Mouse (Mus musculus) adrenal gland, postnatal 10 days (tissue): ENCODE results near the gene Cd36. TPM values are rescaled to one million over a fixed set of nuclear protein-coding genes. Genes with fewer than 3 reads are reported as not detected.
A peak's percentile ranks its signal among the peaks of the same experiment; 100 is the strongest.
"Not testable (repeated sequence)": the region's sequence is repeated elsewhere in the genome, so short reads cannot be mapped to it uniquely, and the experiment has no call there.

Experiments
- DNase-seq: peaks from one replicate; pipeline ENCODE4 v3.0.0; 2021; ENCODE audit warnings: mixed read lengths
- long read RNA-seq, 2 experiments: library from polyadenylated mRNA; stranded (forward); transcript quantifications; one replicate each; pipeline ENCODE4 v2.0.0; 2021
- total RNA-seq, 2 experiments: library from RNA; stranded (reverse); gene quantifications; 2 replicates each; pipeline ENCODE4 v1.2.3; 2021

Cd36 gene
- 1,000 to 10,000 TPM; 1,078 to 1,144 TPM for total RNA-seq
- long read RNA-seq, experiment 1, transcript Cd36-206 (15 exons, 2,564 nt), result minor isoform, 15 of 490 reads
- long read RNA-seq, experiment 1, transcript Cd36-202 (16 exons, 2,708 nt), result minor isoform, 13 of 490 reads
- long read RNA-seq, experiment 1, transcript Cd36-201 (15 exons, 3,016 nt), result major isoform, 139 of 490 reads
- long read RNA-seq, experiment 1, transcript Cd36-204 (15 exons, 3,399 nt), result minor isoform, 83 of 490 reads
- long read RNA-seq, experiment 1, partial matches to known transcripts, result 133 of 490 reads
- long read RNA-seq, experiment 1, other reads (novel, unspliced or antisense), result 107 of 490 reads
- long read RNA-seq, experiment 2, transcript Cd36-204 (15 exons, 3,399 nt), result minor isoform, 24 of 339 reads
- long read RNA-seq, experiment 2, transcript Cd36-201 (15 exons, 3,016 nt), result major isoform, 39 of 339 reads
- long read RNA-seq, experiment 2, partial matches to known transcripts, result 216 of 339 reads
- long read RNA-seq, experiment 2, other reads (novel, unspliced or antisense), result 54 of 339 reads

DNA sequence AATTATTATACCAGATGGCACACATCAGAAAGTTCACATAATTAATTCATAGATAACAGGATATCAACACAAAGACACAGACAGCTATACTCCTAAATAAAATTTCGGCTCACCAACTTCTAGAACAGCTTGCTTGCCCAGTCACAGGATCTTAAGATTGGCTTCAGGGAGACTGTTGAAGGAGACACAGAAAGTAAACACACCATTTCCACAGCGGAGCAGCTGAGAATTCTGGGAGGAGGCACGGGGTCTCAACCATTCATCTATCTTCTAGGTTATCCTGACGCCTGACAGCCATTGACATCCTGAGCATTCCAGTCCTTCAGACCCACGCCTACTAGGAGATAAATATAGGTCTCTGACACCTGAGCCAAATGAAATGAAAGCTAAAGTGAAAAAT is at the start of gene Cd36:
Cd36 (minus strand) TSS at position 204 of the 400 bp plus-strand sequence.
- DNase-seq, result no peak

DNA sequence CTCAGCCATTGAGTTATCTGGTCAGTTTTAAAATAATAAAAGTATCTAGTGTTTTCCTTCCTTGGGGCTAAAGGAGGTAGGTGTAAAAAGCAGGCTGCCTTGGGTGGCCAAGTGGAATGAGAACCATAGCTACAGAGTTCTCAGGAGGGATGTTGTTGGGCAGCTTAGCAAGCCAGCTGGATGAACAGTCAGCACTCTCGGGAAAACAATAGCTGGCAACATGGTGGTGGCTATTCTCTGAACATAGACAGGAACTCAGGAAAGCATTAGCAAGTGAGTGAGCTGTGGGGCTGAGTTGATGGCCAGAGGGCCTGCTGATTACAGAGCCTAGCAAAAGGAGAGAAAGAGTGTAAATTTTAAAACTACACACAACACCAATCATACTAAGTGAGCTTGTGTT is 45.9 kb upstream of the Cd36 start:
- no peak for DNase-seq

DNA sequence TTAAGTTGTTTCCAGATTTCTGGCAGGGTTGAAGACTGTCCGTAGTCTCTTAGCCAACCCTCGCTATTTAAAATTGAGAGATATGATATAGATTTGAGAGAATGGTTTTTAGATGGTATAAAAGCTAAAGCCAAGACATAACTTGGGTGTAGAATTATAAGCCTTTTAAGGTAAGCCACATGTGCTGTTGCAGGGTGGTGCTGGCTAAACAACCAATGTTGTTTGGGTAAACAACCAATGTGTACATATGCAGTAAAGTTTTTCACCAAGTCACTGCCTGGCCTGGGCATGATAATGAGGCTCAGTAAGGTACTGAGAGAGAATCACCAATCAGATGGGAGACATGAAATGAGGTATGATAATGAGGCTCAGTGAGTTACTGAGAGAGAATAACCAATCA is 43.0 kb upstream of the Cd36 start:
- not testable (repeated sequence) for DNase-seq

DNA sequence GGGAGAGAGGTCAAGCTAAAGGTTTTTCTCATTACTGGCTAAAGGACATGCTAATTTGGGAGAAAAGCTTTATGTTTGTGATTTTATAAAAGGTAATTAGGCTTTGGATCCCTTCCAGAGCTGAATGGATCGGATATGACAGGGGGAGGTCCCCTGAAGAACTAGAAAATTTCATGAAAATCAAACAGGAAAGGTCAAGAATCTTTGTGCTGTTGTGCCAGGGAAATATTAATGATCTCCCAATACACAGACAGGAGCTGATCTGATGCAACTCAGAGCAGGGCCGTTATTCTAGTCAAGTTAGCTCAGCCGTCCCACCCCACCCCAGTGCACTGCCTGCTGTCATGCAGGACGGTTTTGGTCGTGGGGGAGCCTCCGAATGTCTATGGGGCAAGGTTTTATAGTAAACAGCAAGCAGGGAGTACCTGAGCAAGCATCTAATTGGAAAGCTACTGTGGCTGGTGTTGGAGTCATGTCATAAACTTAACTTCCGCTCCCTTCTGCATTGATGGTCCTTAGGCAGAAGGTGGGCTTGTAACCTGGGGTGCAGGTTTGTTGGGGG is 40.5 kb upstream of the Cd36 start:
- no peak for DNase-seq

DNA sequence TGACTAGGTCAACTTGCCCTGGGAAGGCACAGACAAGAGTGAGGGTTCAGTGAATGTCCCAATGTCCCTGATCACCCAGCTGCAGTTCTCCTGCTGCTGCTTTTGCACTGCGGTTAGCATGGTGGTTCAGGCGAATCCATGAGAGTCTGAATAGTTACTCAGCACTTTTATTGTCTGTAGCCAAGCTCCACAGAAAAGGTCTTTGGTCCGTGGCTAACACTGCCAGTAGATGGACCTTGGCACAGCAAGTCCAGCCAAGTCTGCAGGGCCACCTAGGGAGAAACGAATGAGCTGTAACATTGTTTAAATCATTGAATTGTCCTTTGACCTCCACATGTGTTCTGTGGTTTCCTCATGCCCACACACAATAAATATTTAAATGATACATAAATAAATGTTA is 39.9 kb upstream of the Cd36 start:
- no peak for DNase-seq

DNA sequence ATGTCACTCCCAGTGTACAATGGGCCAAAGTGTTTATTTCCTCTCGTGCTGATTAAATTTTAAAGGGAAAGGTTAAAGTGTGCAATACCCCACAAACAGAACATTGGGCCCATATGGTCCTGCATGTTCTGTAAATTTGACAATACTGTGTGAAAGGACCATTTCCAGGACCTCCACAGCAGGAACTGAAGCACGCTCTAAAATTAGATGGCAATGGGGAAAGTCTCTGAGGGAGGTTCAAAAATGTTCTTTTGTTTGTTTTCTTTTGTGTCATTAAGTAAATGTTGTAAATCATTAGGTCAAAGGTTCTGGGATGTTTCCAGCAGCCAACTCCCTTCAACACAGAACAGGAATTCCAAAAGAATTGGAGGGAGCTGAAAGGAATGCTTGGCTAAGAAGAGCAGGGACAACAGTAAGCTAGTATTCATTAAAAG is 35.5 kb upstream of the Cd36 start:
- DNase-seq, result no peak

DNA sequence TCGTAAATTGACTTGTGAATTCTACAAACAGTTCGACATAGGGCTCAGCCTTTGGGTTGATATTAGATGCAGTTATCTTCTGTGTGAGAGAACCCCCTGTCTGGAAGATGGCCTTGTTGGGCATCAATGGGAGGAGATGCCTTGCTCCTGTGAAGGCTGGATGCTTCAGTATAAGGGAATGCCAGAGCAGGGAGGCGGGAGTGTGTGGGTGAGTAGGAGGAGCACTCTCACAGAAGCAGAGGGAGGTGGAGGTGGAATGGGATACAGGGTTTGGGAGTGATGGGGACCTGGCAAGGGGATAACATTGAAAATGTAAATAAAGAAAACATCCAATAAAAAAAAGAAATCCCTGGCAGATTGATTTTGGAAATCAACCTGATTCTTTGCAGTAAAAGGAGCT is 35.0 kb upstream of the Cd36 start:
- no peak for DNase-seq

DNA sequence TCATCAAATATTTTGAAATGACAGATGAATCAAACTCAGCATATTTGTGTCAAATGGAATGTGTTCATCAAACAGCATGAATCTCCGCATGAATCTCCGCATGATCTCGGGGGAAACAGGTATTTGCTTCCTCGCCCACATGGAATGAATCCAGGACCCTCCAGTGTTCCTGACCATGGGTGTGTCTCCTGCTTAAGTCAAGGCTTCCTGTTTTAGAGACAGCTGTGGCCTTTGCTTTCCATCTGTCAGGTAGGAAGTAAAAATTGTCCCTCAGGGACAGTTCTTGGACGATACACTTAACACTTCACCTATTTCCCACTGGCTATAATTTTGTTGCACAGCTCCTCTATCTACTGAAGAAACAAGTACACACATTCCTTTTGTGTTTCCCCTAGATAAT is 30.4 kb upstream of the Cd36 start:
- DNase-seq, result peak; percentile 28

DNA sequence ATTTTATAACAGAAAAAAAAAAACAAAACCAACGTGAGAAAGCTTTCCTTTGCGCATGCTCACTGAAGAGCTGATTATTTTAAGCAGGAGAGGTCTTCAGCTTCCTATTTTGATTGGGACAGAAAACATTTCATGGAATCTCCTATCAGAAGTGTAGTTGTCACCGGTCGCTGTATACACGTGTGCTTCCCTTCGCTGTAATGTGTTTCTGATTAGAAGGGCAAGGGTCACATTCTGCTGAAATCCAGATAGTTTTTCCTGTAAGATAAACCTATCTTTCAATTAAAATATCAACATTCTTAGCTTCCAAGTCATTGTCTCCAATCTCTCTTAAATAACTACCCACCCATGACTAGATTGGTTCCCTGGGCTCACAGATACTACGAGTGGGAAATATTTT is 16.2 kb upstream of the Cd36 start:
- DNase-seq, result no peak

DNA sequence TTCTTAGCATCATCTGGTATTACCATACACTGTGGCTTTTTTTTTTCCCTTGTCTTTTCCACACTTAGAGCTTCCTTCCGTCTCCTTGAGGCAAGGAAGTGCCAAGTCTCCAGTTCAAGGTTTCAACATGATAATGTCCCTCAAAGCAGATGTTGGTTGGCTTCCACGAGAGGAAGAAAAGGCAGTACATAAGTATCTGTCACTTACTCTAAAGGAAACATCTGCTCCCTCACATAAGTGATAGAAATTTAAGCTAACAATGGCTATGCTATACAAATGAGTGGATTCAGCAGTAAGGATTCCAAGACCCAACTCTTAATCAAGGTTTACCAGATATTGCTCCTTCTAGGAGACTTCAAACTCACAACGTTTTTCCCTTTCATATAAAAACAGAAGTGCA is 10.3 kb upstream of the Cd36 start:
- no peak for DNase-seq

DNA sequence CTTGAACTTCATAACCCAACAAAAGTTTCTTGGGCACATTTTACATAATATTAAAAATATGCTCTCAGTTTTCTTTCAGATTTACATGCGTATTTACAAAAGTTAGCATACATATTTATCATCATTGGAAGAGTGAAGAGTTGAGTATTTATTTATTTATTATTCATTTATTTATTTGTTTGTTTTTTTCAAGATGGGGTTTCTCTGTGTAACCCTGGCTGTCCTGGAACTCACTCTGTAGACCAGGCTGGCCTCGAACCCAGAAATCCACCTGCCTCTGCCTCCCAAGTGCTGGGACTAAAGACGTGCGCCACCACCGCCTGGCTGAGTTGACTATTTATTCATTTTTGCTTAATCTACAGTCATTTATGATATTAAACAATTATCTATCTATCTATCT is 9.0 kb upstream of the Cd36 start:
- DNase-seq, result not testable (repeated sequence)

DNA sequence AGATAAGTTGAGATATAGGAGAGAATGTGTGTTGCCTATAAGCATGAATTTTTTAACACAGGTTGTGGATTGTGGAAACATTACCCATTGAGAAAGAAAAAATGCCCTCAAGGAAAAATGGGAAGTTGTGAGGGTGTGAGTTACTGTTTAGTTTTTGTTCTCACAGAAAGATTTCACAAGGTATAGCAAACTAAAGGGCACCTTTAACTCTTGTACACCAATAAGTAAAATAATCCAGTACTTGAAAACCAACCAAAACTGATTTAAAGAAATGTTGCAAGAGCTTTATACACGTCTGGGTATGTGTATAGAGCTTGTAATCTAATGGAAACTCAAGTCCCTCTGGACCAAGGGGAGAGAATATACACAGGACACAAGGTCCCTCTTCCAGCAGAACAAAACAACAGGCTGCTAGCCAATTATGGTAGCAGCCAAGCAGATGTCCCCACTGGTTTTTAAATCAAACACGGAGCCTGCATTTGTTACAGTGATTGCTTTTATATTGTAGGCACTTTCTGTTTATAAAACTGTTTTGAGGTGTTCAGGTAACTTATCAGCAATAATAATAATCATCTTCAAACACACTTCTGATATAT is 5.1 kb upstream of the Cd36 start:
- DNase-seq, result no peak

DNA sequence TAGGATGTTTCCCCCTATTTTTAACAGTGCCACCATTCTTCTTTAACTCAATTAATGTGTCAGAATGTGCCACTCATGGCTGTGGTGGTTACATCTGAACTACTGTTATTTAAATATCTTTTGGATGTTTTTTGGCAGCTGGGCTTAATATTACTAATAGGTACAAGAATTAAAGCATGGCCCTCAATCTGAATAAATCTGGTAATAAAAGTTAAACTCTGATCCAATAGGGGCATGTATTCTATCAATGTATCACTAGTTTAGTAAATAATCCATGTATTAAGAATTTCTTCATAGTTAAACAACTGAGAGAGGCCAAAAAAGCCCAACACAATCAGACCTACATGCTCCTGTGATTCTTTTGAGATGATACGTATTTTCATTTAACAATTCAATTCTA is 690 bp upstream of the Cd36 start:
- no peak for DNase-seq

DNA sequence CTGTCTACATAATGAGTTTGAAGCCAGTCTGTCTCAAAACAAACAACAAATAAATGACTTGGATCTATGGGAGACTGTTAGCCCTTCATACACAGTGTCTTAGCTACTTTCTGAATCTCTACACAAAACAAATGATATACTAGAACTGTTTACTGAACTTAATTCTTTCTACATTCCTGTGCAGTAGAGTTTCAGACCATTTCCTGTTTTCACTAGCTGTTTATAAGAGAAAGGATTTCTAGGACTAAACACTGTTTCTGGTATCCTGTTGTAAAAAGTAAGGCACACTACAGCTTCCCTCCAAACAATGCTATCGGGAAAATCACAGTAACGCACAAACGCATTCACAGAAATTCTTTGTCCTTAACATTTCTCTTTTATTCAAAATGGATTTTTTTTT is 2.2 kb downstream of the Cd36 start:
- no peak for DNase-seq

DNA sequence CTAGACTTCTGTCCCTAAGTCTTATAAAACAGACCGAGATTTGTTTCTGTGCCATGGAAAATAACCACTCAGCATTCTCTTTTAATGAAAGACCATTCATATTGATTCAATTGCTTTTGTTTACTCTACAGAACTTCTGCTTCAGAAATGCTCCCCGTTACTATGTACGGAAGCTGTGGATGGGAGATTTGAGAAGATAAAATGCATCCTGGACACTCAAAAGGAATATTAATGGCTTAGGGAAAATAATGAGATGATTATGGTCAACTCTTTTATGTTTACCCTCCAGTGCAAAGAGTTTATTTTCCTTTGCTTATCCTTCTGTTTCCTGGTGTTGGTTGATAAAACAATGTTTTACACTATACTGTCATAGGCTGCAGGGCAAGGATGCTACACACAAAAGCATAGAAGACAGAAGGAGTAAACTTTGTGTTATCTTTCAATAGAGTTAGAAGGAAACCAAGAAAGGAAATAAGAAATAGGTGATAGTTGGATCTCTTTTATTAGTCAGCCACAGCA is 5.2 kb downstream of the Cd36 start:
- DNase-seq, result no peak

DNA sequence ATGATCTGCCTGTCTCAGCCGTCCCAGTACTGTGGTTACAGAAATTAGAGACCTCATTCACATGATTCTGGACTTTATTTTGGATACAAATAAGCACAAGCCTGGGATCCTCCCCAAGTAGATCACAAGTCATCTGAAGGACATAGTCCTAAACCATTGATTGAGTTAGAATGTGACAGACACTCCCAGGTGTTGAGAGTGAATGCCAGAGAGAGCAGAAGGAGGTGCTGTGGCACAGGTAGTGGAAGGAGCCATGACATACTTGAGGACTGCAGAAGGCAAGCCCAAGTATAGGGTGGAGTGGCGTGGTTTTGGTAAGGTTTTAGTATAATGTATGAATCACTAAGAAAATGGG is 7.1 kb downstream of the Cd36 start:
- no peak for DNase-seq

DNA sequence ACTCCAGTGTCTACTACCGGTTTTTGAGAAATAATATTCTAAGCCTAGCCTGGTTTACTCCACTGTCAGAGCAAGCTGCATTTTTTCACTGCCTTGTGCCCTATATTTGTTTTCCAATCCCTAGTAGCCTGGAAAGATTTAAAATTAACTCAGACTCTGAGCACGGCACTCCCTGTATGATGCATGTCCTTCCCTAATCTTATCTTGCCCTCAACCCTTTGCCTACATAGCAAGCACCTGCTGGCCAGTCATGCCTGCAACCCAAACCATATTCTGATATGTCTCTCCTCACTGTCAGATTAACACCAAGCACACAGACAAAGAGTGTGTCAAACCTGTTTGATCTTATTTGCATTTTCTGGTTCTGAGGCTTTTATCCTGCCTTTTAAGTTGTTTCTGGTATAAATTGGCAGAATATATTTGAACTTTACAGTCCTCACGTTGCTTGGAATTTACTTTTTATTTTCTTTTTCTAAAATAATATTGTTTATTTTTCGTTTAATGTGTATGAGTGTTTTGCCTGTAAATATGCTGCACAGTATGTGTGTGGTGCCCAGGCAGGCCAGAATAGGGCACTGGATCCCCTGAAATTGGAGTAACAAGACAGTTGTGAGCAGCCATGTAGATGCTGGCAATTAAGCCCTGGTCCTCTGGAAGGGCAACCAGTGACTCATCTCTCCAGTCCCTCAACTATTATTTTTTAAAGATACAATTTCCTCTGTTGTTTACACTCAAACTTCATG is 7.6 kb downstream of the Cd36 start:
- DNase-seq, result no peak

DNA sequence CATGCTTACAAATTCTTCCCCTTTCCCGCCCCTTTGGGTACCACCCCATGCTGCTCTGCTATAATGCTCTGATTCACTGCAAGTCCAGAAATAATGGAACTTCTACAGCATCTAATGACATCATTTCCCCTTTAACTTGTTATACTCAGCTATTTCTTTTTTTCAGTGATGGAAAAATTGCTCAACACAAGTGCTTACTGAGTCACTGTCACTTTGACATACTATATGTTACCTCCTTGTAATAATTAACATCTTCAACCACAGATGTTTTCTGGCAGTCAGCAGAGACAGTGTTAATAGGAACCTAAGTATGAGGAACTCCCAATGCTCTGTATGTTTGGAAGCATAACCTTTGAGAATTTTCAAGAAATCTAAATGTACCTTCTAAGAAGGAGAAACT is 8.7 kb downstream of the Cd36 start:
- no peak for DNase-seq

DNA sequence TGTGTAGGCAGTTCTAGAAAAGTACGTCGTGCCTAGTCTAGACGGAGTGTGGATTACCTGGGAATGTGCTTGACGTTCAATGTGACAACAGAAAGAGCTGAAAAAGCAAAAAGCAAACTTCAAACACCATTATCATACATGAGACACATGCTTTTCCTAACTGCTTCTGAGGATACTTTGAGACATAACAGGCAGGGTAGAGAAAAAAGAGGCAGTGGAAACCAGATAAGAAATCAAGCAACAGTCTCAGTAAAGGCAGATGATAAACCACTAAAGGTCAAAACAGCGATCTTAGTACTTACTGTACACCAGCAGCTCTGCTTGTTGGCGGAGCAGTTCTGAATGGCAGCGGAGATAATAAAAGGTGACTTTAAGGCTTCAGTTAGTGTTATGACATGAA is 11.6 kb downstream of the Cd36 start:
- no peak for DNase-seq

DNA sequence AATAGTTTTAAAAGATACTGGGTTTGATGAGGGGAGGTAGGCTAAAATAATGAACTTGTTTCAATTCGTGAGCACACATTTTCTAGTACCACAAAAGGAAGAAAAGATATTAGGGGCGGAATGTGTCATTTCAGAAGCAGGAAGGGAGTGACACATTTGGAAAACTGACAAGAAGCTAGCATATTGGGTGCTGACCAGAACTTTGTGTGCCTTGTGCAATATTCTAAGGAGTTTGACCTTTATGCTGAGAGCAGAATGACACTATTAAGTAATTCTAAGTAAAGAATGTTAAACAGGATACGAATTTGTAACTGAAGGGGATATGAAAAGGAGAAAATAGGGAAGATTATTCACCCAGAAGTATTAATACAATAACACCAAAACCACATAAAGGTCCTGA is 12.0 kb downstream of the Cd36 start:
- DNase-seq, result peak; percentile 47

DNA sequence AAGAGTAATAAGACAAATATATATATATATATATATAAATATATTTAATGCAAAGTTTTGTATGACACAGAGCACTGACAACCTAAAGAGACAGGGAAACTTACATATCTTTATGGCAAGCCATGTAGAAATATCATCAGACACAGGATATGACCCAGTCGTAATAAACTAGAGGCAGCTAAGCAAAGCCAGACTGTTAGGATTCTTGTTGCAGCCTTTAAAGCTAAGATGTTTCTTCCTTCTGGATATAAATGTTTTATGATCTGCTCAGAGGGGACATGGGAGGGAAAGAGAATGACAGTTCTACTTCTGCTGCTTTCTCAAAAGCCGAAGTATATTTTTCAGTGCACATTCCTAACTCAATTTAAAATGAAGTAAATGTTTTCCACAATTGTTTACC is 14.3 kb downstream of the Cd36 start:
- no peak for DNase-seq

DNA sequence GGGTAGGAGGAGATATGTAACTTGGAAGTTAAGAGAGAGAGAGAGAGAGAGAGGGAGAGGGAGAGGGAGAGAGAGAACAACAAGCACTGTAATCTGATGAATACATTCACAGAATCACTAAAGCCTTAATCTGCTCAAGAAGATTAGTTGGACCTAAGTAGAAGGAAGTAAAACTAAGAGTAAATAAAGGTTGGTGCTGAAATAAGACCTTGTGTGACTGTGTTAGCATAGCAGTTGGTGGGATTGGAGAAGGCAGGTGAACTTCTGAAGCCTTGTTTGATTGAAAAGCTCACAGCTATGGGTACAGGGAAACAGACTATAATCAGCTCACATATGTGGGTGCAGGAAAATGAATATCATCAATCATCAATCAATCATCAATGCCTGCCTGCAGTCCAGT is 23.2 kb downstream of the Cd36 start:
- DNase-seq, result no peak

DNA sequence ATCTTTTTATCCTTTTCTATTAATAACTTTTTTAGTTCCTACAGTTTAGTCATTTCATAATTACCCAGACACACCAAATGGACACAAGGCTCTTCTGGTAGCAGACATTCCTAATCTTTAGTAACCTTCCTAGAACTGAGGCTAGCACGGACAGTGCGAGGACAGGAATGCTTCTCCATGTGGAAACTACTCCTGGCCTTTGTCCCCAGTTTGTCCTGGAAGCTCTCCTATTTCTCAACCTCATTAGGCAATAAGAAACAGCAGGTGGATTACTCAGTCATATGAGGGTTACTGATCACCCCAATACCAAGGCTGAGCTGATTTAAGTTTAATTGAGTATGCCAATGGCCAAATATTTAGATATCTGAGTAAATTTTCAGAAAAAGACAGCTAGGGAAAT is 25.5 kb downstream of the Cd36 start:
- DNase-seq, result no peak
